Mouse (Mus musculus): ENCODE data around the gene Mip.
"Not testable (repeated sequence)": the region's sequence is repeated elsewhere in the genome, so short reads cannot be mapped to it uniquely, and the experiment has no call there.

The Mip gene

DNA sequence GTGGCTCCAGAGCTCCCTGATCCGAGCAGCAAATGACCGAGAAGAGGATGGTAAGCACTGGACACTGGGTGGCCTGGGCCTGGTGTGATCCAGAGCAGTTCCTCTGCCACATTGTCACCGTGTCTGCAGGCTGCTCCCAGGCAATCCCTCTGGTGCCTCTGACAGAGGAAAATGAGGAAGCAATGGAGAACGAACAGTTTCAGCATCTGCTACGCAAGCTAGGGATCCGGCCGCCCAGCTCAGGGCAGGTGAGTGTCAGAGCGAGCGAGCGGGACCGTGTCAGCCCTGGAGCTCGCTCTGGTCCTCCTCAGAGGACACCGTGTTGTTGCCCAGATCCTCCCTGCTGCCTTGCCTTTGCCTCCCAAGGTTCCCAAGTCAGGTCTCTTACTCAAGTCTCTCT is 24.9 kb downstream of the Mip start:
- no peak for DNase-seq

DNA sequence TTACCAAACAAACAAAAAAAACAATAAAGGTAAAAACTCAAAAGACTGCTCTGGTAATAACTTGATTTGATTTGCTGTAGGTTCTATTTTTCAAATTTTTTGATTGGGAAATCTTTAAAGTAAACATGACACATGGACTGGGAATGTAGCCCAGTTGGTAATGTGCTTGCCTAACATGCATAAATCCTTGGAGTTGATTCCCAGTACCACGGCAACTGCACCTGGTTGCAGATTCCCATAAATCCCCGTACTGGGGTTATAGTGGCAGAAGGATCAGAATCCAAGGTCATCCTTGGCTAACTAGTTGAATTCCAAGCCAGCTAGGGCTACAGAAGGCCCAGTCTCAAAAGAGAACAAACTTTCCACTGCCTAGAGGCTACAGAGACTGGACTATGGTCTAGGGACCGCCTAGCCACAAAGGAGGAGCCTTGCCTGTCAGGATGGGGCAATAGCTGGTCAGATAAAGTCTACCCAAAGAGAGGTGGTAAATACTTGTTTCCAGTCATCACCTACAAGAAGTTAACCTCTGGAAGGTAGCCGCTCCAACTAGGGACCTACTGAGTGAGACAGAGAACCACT is 28.1 kb downstream of the Mip start, which contains the start of gene Apon:
Apon (plus strand) TSS at position 420 of the 579 bp plus-strand sequence.
- no peak for DNase-seq

DNA sequence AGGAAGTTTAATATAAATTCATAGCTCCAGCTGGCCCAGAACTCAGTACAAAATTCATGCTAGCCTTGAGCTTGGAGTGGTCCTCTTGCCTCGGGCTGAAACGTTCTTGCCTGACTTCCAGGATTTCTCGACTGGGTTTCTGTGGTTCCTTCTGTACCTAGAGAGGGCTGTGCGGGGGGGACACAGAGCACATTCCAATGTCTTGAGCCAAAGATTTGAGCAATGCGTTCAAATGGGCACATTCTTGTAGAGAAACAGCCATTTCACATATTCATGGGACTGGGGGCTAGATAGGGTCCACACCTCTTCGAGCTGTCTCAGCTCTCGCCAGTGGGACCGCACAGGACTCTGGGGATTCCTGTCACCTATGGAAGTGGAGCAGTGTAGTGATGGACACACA is 30.3 kb downstream of the Mip start:
- DNase-seq: no peak

DNA sequence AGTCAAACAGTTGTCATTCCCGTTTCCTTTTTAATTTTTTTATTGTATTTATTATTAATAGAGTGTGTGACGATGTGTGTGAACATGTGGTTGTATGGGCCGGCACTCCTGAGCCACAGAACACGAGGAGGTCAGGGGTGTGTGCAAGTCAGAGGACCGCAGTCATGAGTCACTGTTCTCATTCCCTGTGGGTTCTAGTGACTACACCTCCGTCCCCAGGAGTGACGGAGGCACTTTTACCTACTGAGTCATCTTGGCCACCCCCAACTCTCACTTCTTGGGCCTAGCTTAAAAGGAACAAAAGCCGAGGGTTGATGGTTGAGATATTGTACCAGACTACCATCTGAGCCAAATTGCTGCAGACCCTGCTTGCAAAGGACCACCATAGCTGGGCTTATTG is 30.7 kb downstream of the Mip start:
- DNase-seq: no peak

DNA sequence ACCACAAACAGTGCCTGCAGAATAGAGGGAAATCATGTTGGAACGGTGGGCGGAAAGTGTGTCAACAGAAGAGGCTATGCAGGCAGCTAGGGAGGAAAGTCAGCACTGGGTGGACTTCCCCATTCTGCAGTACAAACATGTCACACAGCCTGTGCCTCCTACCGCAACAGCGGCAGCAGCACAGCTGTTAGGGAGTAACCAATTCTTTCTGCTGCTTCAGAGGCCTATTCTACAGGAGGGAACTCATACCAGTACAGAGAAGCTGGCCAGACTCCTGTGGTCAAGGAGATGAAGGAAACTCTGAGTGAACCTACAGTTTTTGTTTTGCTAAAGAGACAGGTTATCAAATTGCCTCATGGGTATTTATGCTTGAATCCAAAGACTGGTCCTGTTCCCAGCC is 33.3 kb downstream of the Mip start:
- DNase-seq: no peak

DNA sequence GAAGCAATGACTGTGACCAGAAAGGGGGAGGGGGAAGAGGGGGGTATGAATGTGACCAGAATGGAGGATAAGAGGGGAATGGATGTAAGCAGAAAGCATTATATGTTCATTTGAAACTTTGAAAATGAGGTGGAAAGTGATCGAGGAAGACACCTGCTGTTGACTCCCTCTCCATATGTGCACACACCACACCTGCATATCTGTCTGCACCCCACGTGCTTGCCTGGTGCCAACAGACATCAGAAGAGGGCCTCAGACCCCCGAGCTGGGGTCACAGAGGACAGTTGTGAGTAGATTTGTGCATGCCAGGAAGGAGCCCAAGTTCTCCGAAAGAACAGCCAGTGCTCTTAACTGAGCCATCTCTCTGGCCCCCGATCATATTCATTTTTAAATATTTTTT is 34.3 kb downstream of the Mip start:
- DNase-seq: no peak

DNA sequence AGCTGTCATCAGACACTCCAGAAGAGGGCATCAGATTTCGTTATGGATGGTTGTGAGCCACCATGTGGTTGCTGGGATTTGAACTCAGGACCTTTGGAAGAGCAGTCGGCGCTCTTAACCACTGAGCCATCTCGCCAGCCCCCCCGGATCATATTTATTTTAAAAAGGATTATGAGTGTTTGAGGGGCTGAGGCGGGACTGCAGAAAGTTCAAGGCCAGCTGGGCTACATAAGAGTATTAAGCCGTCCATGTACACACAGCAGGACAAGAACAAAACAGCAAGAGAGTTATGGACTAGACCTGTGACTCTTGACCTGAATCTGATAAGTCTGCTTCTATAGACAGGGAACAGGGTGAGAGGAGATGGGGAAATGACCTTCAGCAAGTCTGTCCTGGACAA is 34.7 kb downstream of the Mip start:
- not testable (repeated sequence) for DNase-seq

DNA sequence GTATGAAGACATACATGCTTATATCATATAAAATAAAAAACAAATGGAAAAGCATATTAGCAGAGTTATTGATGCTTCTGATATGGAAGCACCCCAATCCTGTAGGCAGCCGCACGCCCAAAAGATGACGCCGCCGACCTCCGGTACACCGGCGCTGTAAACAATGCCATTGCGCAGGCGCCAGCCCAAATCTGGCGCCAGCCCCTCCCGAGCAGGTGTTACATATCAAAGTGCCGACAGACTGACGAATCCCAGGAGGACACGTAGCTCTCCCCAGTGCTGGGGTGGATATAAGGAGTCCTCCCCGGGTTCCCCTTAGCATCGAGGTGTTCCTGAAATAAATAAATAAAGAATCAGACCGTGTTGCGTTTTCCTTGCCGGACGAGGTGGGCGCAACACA is 36.7 kb downstream of the Mip start:
- DNase-seq: no peak

DNA sequence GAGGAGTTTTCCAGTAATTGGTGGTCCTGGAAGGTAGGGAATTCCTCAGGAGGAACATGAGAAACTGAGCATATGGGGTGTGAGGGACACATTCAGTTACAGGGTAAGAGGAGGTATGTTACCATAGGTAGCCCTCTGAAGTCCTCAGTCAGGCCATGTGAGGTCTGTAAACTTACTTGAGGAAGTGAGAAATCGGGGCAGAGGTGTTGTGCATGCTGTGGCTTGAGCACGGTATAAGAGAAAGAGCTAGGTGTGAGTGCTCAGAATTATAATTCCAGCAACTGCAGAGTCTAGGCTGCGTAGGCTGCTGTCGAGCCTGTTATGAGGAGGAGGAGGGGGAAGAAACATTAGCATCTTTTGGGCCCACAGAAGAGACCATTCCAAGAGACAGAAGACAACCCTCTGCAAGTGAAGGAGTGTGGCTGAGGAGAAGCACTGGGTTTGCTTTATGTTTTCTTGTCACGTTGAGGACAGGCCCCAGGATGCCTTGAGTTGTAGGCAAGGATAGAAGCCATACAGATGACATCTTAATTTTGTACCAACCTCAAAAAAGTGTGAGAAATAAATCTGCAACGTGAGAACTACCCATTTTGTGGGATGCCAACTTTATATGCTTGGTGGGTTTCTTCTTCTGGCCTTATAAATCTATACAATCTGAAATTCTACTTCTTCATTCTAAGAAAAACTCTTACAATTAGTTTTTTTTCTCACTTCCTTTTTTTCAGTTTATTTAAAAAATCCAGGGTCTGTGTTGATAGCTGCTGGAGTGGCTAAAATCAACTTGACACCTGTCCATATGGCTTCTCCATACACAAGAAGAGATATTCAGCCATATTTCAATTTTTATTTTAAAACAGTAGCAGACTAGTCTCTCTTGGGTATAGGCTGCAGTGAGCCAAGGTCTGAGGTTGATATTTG is 38.0 kb downstream of the Mip start:
- DNase-seq: no peak

DNA sequence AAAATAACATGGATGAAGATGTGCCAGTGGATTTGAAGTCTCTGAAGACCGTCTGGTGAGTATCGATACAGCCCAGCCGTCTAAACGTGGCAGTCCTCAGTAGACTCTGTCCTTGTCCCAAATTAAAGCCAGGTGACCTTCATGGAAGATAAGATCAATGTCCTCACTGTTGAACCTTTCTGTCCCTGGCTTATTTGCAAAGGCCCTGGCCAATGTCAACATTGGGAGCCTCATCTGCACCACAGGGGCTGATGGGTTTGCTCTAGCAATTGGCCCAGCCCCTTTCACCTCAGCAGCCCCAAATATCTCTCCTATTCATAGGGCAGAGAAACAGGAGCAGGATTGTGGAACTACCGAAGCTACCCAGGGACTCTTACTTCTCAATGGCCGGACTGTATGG is 42.7 kb downstream of the Mip start, which contains the start of gene Apof:
Apof (plus strand) TSS at position 301 of the 400 bp plus-strand sequence.
- DNase-seq: no peak

DNA sequence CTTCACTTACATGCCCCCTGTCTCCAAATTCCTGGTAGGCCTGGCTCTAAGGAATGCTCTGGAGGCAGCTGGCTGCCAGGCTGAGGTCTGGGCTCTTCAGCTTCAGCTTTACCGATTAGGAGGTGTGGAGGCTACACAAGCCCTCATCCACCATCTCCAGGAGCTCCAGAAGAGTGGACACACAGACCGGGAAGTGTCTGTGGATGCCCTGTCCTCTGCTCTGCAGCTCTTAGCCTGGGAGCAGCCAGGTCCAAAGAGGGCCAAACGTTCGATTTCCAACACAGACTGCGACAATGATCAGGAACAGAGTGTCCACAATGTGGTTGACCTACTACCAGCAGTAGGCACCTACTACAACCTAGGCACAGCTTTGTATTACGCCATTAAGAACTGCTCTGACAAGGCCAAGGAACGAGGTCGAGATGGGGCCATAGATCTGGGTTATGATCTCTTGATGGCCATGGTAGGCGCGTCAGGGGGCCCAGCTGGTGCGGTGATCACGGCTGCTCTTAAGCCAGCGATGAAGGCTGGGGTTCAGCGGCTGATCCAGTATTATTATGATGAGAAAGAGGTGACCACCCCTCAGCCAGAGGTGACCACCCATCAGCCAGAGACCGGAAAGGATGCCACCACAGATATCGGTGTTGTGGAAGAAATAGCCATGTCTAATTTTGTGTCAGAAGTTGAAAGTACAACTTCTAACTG is 43.7 kb downstream of the Mip start:
- DNase-seq: no peak

DNA sequence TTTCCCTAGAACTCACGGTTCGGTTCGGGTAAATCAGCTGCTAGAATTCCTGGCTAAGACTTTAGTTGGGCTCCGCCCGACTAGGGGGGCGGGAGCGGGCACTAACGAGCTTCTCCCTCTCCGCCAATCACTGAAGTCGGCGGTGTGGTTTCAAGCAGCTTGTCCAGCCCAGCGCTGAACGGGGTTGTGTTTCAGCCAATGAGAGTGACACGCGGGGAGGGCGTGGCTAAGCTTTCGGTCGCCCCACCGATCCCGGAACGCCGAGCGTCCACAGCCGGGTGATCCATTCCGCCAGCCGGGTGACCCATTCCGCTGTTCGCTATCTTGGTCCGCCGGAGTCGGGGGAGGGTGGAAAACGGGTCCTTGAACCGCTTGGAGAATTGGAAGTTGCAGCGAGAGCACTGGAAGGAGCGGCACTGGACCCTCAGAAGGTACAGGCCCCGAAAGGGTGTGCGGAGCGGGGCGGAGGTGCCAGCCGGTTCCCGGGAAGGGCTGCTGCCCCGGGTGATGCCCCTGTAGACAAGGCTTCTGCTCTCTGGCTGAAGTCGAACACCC is 44.7 kb downstream of the Mip start, which contains the start of gene Stat2:
Stat2 (plus strand) TSS at position 273 of the 555 bp plus-strand sequence.
- peak; percentile 99 for DNase-seq

DNA sequence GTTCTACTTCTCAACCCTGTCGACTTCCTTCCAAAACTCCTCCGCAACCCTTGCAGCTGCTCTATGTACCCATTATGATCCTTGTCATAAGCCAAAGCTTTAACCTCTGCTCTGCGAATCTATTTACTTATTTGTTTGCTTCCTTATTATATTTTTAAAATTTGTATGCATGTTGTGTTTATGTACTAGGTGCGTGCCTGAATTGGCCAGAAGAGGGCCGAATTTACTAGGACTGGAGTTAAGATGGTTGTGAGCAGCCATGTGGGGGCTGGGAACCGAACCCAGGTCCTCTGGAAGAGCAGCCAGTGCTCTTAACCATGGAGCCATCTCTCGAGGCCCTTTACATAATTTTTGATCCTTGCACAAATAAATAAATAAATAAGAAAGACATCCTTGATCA is 45.2 kb downstream of the Mip start:
- no peak for DNase-seq

DNA sequence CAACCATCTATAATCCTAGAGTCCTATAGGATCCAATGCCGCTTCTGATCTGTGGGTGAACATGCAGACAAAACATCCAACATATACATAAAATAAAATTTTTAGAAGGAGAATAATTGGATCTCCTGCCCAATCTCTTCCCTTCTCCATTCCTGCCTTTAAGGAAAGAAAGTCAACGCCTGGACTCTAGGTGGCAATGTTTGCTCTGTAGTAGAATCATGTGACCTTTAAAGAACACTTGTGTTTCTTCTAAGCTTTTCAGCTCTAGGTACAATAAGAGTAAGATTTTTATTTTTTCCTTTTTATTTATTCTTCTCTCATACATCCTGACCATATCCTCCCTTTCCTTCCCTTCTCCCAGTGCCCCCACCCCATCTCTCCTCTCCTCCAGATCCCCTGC is 46.2 kb downstream of the Mip start:
- peak; percentile 40 for DNase-seq

DNA sequence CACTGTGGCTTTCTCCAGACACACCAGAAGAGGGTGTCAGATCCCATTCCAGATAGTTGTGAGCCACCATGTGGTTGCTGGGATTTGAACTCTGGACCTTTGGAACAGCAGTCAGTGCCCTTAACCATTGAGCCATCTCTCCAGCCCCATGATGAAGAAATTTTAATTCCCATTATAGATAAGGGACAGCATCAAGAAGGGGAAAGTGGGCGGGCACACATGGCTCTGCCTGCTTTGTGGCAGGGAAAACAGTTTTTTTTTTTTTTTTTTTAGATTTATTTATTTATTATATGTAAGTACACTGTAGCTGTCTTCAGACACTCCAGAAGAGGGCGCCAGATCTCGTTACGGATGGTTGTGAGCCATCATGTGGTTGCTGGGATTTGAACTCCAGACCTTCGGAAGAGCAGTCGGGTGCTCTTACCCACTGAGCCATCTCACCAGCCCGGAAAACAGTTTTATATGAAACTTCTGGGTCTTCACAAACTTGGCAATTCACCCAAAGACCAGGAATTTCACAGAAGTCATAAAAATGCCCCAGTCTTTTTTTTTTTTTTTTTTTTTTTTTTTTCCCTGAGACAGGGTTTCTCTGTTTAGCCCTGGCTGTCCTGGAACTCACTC is 47.3 kb downstream of the Mip start:
- DNase-seq: not testable (repeated sequence)

DNA sequence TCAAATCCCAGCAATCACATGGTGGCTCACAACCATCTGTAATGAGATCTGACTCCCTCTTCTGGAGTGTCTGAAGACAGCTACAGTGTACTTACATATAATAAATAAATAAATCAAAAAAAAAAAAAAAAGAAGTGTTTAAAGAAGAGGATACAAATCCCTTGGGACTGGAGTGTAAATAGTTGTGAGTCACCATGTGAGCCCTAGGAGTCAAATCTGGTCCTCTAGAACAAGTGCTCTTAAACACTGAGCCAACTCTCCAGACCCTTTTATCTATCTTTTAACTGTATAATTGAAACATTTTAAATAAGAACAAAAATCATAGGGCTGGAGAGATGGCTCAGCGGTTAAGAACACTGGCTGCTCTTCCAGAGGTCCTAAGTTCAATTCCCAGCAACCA is 49.7 kb downstream of the Mip start:
- not testable (repeated sequence) for DNase-seq

DNA sequence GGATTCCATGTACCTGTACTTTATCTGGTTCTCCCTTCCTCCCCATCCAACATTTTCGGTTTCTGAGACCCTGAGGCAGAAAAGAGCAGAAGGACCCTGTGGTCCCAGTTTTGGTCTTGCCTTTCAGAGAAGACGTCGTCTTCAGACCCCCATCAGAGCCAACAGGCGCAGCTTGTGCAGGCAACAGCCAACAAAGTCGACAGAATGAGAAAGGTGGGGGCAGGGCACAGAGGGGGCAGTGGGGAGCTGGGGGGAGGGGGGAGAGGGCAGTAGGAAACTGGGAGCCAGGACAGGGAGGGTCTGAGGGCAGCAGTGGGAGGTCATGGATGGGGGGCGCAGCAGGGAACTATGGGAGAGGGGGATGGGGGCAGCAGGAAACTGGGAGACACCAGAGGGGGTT is 52.5 kb downstream of the Mip start:
- no peak for DNase-seq

DNA sequence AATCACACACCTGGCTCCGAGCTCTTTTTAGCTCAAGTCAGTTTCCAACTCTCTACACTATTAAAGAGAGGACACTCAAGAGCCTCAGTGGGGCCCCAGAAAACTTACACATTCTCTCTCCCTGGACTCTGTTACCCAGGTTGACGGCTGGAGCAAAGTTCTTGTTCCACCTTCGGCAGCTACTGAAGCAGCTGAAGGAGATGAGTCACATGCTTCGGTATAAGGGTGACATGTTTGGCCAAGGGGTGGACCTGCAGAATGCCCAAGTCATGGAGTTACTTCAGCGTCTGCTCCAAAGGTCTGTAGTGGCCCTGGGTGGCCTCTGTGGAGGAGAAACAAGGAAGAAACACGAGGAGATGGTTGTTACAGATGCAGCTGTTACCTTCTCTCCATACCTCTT is 55.3 kb downstream of the Mip start:
- DNase-seq: peak; percentile 56

Measured in kidney, adult 9 months (tissue).